Mouse (Mus musculus): ENCODE measurements around the gene Mgam. TPM values are rescaled to one million over a fixed set of nuclear protein-coding genes. Genes with fewer than 3 reads are reported as not detected.
"Not testable (repeated sequence)": the region's sequence is repeated elsewhere in the genome, so short reads cannot be mapped to it uniquely, and the experiment has no call there.

Mgam gene
- polyA plus RNA-seq, 1 experiment: 0.50 TPM

DNA sequence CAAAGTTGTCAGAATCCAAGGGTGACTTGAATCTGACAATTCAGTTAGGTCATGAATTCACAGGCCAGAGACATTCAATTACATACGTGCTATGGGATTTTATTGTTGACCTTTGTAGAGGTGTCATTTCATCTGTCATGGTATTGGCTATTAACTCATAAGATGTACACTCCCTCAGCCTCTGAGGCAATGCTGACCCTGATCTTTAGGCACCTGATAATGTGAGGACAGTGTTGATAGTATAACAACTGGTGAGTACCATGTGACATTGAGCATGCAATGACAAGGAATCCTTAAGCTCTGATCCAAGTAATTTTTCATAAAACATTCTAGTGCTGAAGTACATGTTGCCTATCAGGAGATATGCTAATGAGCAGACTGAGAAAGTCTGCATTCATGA is 87.1 kb downstream of the Mgam start:
- DNase-seq (ENCODE audit: extremely low spot score in 1 of 2, low spot score in 1 of 2): no peak

DNA sequence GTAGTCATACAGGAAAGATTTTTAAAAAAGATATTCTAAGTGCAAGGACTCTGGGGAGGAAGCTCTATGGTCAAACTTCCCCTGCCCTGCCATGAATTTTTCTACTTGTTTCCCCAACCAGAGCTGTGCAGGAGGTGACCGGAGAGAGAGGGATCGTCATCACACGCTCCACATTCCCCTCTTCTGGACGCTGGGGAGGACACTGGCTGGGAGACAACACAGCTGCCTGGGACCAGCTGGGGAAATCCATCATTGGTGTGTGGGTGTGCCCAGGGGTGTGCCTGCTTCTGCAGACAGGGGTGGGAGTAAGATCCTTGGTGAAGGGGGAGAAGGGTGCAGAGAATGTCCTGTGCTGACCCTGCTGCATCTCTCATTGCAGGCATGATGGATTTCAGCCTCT is 99.9 kb downstream of the Mgam start:
- not testable (repeated sequence) for DNase-seq (ENCODE audit: extremely low spot score in 1 of 2, low spot score in 1 of 2)

- DNase-seq (ENCODE audit: extremely low spot score in 1 of 2, low spot score in 1 of 2): no peak
Measured at GRCm38 (mm10) chr6:40739545-40739944, 110.9 kb downstream of the Mgam start.

GRCm38 (mm10) chr6:40749030-40749429 is 120.4 kb downstream of the Mgam start:
- not testable (repeated sequence) for DNase-seq (ENCODE audit: extremely low spot score in 1 of 2, low spot score in 1 of 2)

- no peak for DNase-seq (ENCODE audit: extremely low spot score in 1 of 2, low spot score in 1 of 2)
Measured at GRCm38 (mm10) chr6:40755948-40756347, 127.3 kb downstream of the Mgam start.

DNA sequence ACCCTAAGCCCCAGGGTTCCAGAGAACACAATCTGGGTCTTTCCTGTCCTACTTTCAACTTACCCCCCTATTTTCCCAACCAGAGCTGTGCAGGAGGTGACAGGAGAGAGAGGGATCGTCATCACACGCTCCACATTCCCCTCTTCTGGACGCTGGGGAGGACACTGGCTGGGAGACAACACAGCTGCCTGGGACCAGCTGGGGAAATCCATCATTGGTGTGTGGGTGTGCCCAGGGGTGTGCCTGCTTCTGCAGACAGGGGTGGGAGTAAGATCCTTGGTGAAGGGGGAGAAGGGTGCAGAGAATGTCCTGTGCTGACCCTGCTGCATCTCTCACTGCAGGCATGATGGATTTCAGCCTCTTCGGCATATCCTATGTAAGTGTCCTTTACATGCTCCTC is 128.7 kb downstream of the Mgam start:
- DNase-seq (ENCODE audit: extremely low spot score in 1 of 2, low spot score in 1 of 2): not testable (repeated sequence)

DNA sequence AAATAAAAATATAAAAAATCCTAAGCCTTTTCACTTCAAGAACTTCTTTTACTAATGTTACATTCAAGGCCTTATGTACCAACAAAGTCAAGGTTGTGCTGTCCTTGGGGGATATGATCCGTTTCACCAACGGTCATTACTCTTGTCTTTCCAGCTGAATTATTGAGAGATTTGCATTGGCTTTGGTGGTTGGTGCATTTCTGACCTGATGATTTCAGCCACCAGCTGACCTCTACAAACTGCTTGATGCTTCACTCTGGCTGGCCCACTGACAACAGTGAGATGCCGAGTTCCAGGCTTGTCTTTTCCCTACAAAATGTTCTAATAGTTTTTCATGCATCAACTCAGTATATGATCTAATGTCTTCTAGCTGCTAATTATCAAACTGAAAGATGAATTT is 146.0 kb downstream of the Mgam start:
- DNase-seq (ENCODE audit: extremely low spot score in 1 of 2, low spot score in 1 of 2): no peak

GRCm38 (mm10) chr6:40778458-40778857 is 149.8 kb downstream of the Mgam start:
- no peak for DNase-seq (ENCODE audit: extremely low spot score in 1 of 2, low spot score in 1 of 2)

DNA sequence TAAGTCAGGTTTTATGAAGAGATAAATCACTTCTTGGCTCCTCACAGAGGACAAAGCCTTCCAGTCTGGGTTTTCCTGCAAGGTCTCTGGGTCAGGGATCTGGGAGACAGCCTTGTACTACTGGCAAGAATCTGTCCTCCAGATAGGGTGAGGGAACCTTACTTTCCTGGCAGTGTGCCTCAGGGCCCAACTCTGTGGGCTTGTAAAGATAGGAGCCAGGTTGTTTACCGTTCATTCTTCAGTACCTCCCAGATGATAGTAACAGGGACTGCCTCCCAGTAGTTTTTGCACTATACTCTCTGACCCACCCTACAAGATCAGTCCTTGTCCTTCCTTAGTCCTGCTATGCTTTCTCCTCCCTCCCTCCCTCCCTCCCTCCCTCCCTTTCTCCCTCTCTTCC is 155.0 kb downstream of the Mgam start:
- DNase-seq (ENCODE audit: extremely low spot score in 1 of 2, low spot score in 1 of 2): no peak

DNA sequence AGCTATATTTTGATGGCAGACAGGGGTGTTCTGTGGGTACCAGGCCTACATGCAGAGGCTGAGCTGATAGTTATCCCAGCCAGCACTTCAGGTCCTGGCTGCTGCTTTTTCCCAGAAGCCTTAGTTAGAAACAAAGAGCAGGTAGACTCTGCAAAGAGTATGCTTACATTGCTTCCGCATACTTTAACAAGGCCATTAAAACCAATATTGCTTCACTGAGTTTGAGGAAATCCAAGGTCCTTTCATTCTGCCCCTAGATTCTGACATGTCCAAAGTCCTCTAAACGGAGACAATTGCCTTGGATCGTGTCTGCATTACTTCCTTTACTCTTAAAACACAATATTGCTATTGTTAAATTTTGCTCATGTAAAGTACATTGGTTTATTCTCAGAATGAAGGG is 155.7 kb downstream of the Mgam start:
- no peak for DNase-seq (ENCODE audit: extremely low spot score in 1 of 2, low spot score in 1 of 2)

DNA sequence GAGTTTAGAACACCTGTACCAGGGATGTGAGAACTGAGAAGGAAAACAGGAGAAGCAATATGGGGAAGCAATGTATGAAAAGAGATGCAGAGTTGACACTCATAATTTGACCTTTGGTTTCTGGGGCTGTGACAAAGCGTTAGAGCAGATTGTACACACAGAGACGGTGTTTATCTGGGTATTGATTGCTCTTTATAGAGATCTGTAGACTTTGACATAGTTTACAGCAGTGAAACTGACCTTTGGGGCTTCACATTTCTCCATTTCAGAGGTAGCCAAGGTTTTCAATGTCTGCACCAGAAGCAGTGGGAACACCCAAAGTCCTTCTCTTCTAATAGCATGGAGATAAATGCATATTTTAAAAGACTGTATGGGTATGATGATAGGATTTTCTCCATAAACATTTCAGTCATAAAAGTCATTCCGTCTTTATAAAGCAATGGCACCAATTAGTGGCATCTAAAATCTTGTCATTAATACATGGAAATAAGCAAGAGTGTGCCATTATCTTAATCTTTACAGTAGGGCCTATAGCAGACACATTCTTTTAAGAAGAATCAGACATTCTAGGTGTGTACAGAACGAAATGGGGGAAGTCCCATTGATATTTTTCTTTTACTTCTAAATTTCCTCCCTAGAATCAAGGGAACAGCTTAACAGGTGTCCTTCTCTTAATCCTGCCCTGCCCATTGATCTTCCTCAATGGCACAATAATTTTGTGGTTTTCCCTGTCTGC is 166.6 kb downstream of the Mgam start:
- no peak for DNase-seq (ENCODE audit: extremely low spot score in 1 of 2, low spot score in 1 of 2)

DNA sequence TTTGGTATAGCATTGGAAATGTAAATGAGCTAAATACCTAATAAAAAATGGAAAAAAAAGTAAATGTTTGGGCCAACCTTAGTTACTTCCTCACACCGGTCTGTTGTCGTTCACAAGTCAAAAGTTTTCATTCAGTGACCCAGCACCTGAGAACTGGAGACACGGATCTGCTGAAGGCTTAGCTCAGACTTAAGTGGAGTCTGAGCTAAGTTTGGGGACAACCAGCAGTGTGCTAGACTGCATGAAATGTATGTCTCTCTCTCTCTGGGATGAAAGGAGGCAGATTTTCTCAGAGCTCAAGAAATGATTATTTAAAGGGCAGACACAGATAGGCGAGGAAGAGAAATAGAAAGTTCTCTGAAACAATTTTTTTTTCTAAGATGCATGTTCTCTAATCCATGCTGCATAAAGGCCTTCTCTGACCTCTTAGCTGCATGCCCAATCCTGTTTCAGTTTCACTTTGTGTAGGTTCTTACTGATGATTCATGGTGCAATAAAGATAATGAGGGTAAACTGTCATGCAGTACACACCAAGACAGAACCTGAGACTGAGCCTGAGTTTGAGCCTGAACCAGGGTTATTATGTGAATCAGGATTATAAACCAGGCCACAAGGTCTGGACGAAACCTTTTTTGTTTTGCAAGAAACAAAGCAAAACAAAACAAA is 189.7 kb downstream of the Mgam start:
- no peak for DNase-seq (ENCODE audit: extremely low spot score in 1 of 2, low spot score in 1 of 2)

Other genes starting within 250 kb of the Mgam start
- 24.1 and 24.5 TPM in 2 replicates for gene E330009J07Rik, start 192.7 kb upstream of the Mgam start, polyA plus RNA-seq (2012; rRNA removed)
- 0.06 and 0.11 TPM in 2 replicates for gene Wee2, start 189.7 kb upstream of the Mgam start, polyA plus RNA-seq (2012; rRNA removed)
- 55.2 and 61.3 TPM in 2 replicates for gene Ssbp1, start 157.5 kb upstream of the Mgam start, polyA plus RNA-seq (2012; rRNA removed)
- 0.10 and 0.23 TPM in 2 replicates for gene Tas2r137, start 137.6 kb upstream of the Mgam start, polyA plus RNA-seq (2012; rRNA removed)
- 0.11 and 0.20 TPM in 2 replicates for gene Tas2r108, start 135.3 kb upstream of the Mgam start, polyA plus RNA-seq (2012; rRNA removed)
- not detected in 2 replicates for gene Prss37, start 109.3 kb upstream of the Mgam start, polyA plus RNA-seq (2012; rRNA removed)
- not detected in 2 replicates for gene Olfr461, start 73.8 kb upstream of the Mgam start, polyA plus RNA-seq (2012; rRNA removed)
- 0.16 and 0.23 TPM in 2 replicates for gene Olfr460, start 59.3 kb upstream of the Mgam start, polyA plus RNA-seq (2012; rRNA removed)
- 2.0 and 4.0 TPM in 2 replicates for gene Clec5a, start 43.0 kb upstream of the Mgam start, polyA plus RNA-seq (2012; rRNA removed)
- gene Tas2r138, start 15.5 kb upstream of the Mgam start, polyA plus RNA-seq (2012; rRNA removed): not detected in 2 replicates